Mouse (Mus musculus): Measurements from ENCODE around the gene Sorbs2.
"Not testable (repeated sequence)": the region's sequence is repeated elsewhere in the genome, so short reads cannot be mapped to it uniquely, and the experiment has no call there.

The Sorbs2 gene

GRCm38 (mm10) chr8:45844911-45845481, 337.4 kb downstream of the Sorbs2 start:
- in situ Hi-C loops (cut with MboI, MseI) = no loop called here

- in situ Hi-C loops (cut with MboI, MseI) = no loop called here
Measured at GRCm38 (mm10) chr8:45845906-45846305, 338.3 kb downstream of the Sorbs2 start.

DNA sequence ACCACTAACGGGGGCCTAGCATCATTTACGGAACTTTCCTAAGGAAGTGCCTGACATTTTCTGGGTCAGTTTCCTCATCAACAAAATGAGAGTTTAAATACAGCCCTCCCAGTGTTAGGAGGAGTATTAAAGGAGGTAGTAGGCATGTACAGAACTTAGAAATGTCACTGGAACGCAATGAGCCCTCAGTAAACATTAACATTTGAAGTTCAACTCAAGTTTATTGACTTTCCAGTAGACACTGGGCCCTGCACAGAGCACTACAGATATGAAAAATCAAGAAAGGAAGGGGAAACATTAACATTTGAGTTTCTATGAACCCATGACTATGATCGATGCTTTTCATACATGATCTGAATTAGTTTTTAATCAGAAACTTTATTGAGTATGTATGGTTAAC, 347.5 kb downstream of the Sorbs2 start:
- in situ Hi-C loops (cut with MboI, MseI) = no loop called here

DNA sequence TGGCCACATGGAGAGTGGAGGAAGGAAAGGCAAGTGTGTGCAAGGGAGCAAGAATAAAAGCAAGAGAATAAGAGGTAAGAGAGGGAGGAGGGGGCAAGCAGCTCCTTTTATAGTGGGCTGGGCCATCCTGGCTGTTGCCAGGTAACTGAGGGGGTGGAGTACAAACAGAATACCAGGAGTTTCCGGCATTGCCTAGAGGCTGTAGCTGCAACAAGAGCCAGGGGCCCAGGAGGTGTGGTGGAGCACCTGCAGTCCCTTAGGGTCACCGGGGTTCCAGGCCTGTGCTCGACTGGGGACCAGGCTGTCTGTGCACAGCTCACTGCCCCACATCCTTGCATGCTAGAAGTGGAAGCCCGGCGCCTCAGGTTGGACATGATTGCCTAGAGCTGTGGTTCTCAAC, 350.1 kb downstream of the Sorbs2 start:
- in situ Hi-C loops (cut with MboI, MseI) = no loop called here

DNA sequence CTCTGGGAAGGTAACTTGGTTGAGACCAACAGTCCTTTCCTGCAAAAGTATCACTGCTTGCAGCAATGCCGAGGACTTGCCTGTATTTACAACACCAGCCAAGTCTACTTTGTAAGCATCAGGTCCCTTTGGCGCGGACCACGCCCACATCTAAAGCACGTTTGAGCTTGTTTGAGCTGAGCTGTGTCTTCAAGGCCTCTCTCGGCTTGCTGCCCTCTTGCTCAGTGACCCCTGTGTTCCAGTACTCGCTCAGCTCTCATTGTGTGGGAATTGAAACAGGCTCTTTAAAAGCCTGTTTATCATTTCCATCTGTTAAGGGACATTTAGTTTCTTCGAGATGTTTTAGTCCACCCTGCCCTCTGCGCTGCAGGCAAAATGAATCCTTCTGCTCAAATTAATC, 350.8 kb downstream of the Sorbs2 start:
- in situ Hi-C loops (cut with MboI, MseI) = no loop called here

- in situ Hi-C loops (cut with MboI, MseI) = not testable (repeated sequence)
Measured at GRCm38 (mm10) chr8:45871587-45871986, 364.0 kb downstream of the Sorbs2 start.

GRCm38 (mm10) chr8:45872077-45872476, 364.5 kb downstream of the Sorbs2 start:
- in situ Hi-C loops (cut with MboI, MseI) = no loop called here

DNA sequence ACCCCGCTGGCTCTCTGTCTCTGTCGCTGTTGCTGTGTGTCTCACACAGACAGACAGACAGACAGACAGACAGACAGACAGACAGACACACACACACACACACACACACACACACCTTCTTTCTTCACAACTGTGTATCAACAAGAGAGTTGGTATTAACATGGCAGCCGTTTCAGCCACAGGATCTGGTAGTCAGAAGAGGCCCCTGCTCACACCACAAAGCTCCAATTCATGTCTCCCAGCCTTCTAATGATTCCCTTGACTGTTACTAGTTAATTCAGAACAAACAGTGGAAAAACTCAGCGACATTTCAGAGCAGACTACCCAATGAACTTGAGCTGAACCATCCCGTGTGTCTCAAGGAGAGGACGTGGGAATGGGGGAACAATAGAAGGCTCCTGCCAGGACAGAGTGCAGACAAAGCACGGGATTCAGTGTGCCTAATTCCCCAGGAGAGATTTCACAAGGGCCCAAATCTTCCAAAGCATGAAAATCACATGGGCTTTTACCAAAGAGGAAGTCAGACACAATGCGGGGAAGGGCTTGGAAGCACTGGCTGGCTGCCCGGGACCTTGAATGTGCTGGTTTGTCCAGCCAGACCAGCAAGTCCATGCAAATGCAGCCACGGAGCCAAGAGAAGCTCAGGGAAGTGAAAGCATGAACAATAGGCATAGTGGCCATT, 367.5 kb downstream of the Sorbs2 start:
- in situ Hi-C loops (cut with MboI, MseI) = no loop called here

DNA sequence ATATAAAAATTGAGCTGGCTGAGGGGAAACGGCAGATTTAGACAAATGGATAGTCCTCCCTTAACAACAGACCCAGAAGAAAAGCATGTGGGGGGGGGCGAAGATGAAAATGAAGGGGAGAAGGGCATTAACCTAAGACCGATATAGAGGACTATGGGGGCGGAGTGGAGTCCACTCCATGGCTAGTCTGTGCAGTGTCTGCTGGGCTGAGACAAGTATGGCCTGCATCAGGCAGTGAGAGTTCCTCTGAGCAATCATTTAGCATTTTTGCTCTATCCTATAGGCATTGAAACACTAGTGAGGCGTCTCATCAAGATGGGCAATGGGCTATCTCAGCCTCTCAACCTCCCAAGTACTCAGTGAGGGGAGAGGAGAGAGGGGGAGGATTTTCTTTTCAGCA, 368.8 kb downstream of the Sorbs2 start:
- in situ Hi-C loops (cut with MboI, MseI) = no loop called here
